Mouse (Mus musculus) bone marrow macrophage, adult 2 months (primary cell): ENCODE results near the gene Pygm.

Source experiments
- CTCF ChIP-seq: IDR thresholded peaks from 2 replicates; pipeline ENCODE4 v1.5.1; 2012; ENCODE audit warnings: low read depth, mild to moderate bottlenecking, low read length, moderate library complexity
- POLR2A ChIP-seq: IDR thresholded peaks from 2 replicates; pipeline ENCODE4 v1.6.1; 2012; ENCODE audit warnings: mild to moderate bottlenecking, low read depth, low read length, borderline replicate concordance

- TF ChIP-seq CTCF = no peak
- TF ChIP-seq POLR2A = no peak
Observed at GRCm38 (mm10) chr19:6409936-6410335, 25.7 kb downstream of the Pygm start.
